Mouse (Mus musculus) urinary bladder, adult 18-20 months (tissue): ENCODE measurements around the gene Gm9945.
A peak's percentile ranks its signal among the peaks of the same experiment; 100 is the strongest.

Experiments used
- DNase-seq, 2 experiments: peaks; one replicate each; pipeline ENCODE4 v3.0.0; 2022; ENCODE audit warnings: low spot score in 2 of 2, mixed read lengths in 2 of 2

Gene Gm9945

DNA sequence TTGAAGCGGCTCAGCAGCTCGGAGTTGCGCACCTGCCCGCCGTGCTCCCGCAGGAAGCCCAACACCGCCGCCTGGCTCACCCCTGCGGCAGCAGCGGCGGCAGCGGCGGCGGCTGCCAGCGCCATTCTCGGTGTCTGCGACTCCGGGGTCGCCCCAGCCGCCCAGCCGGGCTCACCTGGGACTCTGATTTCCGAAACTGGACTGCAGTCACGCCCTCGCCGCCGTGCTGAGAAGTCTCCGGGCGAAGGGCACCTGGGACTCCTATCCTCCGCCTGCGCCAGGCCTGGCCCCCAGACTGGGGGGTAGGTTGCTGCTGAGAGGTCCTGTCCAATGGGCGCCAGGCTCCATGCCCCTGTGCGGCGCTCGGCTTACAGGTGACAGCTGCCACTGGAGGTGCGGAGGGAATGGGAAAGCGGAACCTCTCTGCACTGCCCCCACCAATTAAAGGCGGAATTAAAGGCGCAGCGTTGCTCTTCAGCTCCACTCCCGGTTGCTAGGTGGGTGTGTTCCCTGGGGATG is at the start of gene Gm9945, which contains the start of gene Sowaha:
TSS of gene Gm9945 (plus strand) at position 384 of the 519 bp plus-strand sequence.
TSS of gene Sowaha (minus strand) at position 492 of the 519 bp plus-strand sequence.
- DNase-seq, result peak; percentile 44 to 75

DNA sequence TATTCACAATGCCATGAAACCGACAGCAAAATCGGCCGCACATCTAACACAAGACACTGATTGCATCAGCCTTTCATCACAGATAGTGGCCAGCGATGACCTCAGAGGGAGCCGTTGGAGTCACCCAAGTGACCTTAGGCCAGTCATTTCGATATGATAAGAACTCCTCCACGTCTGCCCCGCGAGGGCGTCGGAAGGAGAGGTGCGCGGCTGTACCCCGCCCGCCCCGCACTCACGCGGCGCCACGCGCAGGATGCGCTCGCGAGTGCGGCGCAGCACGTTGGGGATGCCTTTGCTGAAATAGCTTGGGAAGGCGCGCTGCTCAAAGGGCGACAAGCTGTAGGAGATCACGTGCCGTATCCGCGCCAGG is 49.7 kb upstream of the Gm9945 start:
- no peak for DNase-seq

DNA sequence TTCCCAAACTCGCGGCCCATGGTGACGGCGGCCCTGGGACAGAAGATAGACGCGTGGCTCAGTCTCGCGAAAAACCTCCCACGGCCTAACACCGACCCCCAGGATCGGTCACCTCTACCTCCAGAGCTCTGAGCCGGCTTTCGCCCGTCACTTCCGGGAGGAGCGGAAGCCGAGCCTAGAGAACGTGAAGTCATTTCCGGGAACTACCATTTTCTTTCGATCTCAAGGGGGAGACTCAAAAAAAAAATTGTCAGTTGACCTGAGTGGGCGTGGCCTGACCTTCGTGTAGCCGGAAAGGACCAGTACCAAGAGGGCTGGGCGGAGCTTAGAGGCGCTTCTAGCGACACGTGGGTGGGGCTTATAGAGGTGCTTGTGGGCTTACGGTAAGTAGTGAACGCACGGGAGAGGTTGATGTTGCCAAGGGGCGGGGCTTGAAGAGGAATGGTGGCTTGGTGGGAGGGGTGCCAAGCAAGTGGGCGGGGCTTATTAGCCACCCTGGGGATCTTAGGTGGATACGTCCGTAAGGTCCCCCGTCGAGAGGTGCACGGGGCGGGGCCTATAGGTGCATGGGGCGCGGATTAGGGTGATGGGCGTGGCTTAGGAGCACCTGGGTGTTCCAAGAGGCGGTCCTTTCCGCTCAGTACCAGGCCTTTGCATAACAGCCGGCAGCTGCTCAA is 49.2 kb upstream of the Gm9945 start, which contains the start of the genes Uqcrq and Gdf9:
TSS of gene Uqcrq (minus strand) at position 162 of the 677 bp plus-strand sequence.
TSS of gene Gdf9 (plus strand) at position 354 of the 677 bp plus-strand sequence.
- DNase-seq, result peak; percentile 98

DNA sequence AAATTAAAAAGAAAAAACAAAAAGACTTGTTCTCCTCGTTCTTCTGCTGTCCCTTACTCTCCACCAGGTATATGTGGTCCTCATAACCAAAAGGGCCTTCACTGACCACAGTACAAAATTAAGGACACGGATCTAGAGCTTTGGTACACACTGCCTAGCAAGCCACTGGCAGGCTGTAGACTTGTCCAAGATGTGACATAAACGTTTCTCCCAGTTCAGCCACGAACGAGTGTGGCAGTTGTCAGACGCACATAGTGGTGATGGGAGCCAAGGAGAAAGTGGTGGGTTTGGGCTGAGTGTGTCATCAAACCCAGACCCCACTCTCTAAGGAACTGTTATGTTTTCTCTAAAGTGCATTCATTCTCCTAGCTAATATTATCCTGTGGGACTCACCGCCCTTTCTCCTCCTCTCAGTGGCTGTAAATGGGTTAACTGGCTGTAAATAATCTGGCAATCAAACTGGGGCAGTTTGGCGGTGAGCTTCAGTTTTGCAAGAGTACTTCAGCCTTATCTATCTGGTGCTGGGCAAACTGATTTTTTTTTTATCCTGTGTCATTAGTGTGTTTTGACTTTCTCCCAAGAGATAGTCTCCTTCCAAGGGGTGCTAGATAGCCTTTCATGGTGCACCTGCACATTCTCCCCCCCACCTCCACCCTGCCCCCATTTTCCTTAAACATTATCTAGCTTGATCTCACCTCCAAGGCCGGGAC is 48.5 kb upstream of the Gm9945 start:
- no peak for DNase-seq

DNA sequence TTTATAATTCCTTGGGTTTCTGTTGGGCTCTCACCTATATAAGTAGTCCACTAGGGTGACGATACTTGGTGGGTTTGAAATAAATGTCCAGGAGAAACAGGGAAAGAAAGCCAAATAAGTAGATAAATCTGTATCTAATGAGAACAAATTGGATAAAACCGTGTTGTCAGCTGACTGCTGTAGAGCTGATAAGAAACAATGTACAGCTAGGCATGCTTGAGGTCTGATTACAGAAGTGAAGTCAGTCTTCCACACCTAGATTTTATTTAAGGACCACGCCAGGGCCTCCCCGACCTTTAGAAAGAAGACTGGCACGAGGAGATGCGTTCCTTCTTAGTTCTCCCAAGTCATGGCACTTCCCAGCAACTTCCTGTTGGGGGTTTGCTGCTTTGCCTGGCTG is 46.9 kb upstream of the Gm9945 start:
- DNase-seq, result no peak

DNA sequence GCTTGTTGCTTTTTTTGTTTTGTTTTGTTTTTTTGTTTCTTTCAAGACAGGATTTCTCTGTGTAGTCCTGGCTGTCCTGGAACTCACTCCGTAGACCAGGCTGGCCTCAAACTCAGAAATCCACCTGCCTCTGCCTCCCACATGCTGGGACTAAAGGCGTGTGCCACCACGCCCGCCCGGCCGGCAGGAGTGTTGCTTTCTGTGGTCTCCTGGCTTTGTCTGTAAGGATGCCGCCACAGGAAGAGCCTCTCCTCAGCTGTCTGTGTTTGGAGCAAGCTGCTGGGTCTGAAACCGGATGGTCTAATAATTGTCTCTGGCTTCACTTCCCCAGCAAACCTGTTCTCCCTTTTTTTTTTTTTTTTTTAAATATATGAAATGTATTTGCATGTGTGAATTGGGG is 44.5 kb upstream of the Gm9945 start:
- DNase-seq, result no peak

DNA sequence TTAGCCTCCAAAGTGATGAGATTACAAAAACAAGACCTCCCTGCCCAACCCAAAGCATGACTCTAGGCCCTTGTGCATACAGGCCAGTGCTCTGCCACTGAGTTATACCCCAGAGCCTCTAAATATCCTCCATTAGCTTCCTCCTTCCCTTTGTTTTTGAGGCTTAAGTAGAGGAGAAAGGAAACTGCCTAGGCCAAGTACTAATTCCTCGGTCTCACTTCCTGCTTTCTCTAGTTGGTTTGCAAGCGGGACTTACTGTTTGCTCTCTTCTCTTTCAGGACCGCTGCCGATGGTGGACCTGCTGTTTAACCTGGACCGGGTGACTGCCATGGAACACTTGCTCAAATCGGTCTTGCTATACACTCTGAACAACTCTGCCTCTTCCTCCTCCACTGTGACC is 43.6 kb upstream of the Gm9945 start:
- DNase-seq, result no peak

DNA sequence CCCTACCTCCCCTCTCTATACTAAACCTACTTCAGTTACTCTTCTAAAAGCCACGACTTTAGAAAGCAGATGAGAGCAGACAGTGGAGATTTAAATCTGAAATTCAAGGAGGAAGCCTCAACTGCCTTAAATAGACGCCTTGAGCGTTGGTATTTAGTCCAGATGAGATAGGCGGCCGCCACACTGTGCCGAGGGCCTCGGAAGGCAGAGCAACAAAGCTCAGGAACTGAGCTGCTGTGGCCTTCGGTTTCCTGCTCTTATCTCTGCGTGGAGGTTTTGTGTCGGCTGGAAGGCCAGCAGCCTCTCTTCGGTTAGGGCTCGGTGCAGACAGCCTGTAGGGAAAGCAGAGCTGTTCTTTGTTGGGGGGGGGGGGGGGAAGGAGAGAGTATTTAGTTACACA is 38.0 kb upstream of the Gm9945 start:
- DNase-seq, result no peak

DNA sequence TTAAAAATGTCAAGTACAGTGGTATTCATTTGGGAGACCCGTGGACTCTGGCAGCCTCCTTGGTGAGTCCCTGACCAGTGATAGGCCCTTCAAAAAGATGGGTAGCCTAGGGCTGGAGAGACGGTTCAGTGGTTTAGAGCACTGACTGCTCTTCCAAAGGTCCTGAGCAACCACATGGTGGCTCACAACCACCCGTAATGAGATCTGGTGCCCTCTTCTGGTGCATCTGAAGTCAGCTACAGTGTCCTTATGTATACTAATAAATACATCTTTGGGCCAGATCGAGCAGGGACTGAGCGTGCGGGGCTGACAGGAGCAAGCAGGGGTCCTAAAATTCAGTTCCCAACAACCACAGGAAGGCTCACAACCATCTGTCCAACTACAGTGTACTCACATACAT is 36.1 kb upstream of the Gm9945 start:
- no peak for DNase-seq

DNA sequence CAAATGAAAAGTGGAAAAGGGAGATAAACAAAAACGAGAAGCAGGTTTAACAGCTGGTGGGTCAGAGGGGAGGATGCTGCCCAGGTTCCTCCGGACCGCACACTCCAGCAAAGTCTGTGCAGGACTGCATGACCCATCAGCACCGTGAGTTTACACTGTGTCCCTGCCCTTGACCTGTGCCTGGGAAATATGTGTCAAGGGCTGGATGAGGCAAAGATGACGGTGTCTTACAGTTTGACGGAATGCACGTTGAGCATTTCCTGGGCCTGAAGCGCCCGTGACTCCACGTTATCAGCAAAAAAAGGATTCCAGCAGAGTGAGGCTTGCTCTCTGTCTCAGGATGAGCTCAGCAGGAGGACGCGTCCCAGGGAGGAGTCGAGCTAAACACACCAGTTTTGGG is 34.4 kb upstream of the Gm9945 start:
- DNase-seq, result no peak

DNA sequence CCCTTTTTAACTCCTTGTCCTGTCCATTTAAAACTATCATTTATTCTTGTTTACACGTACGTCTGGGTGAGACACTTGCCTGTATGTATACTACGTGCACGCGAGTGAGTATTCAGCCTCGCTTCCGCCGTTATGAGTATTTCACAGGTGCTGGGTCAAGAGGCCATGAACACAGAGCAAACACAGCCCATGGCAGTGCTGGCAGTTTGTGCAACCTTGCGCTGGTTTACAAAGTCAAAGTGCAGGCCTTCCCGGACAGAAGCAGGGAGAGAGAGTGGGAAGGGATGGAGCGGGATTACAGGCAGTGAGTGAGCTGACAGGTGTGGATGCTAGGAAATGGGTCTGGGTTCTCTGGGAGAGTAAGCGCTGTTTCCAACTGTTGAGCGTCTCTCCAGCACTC is 33.8 kb upstream of the Gm9945 start:
- DNase-seq, result no peak

DNA sequence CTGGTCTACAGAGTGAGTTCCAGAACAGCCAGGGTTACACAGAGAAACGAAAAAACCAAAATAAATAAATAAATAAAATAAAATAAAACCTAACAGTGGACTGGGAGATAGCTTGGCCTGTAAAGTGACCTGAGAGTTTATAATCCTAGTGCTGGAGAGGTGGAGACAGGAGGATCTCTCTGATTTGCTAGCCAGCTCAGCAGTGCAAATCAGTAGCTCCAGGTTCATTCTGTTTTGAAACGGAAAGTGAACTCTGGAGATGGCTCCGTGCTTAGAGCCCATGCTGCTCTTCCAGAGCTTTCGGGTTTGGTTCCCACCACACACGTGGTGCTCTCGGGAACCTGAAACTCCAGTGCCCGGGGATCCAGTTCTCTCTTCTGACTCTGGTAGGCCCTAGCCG is 32.0 kb upstream of the Gm9945 start:
- no peak for DNase-seq

DNA sequence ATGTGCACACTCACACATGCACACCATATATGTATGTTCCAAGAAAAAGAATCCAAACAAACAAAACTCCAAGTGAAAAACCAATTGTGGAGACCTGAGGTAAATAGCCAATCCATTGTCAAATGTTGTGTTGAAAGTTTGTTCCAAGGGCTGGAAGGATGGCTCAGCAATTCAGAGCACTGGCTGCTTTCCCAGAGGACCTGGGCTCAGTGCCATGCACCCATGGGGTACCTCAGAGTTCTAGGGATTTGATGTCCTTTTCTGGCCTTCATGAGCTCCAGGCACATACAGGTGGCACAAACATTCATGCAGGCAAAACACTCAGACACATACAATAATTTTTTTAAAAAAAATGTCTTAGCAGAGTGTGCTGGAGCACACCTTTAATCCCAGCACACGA is 31.4 kb upstream of the Gm9945 start:
- DNase-seq, result no peak

DNA sequence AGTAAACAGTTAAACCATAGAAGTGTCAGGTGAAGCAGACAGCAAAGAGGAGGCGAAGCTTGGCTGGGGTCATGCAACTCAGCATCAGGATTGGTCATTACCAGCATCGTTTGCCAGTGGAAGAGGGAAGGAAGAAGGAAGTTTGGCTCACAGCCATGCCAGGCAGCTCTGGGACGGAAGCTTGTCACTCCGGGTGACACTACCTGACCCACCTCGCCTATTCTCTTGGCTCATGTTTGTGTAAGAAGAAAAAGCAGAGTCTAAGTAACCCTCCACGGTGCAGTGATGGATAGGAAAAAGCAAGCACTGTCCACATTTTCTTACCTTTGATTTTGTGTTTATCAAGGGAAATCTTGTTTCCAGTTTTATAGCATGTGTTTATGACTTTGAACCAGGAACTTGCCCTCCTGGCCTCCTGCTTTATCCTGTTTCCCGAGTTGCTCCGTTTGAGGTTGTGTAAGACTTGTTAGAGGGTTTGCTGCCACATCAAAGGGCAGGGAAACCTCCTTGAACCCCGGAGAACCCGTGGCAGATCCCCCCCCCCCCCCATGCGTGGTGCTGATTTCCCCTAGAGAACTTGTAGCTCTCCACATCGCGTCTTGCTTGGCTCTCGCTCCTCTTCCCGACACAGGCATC is 29.8 kb upstream of the Gm9945 start:
- no peak for DNase-seq

DNA sequence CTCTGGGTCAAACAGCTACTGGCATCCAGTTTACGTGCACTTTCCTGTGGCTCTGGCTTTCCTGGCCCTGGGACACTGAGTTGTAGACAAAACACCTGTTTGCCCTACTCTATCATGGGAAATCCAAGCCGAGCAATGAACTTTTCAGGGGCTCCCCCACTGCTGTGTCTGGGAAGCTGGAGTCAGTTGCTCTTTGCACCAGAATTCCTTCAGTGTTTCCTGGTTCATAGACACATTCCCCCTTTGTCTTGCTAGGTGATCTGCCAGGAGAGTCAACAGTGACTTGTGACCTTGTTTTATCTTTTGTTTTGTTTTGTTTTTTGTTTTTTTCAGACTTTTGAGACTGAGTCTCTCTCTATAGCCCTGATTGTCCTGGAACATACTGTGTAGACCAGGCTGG is 28.6 kb upstream of the Gm9945 start:
- no peak for DNase-seq

DNA sequence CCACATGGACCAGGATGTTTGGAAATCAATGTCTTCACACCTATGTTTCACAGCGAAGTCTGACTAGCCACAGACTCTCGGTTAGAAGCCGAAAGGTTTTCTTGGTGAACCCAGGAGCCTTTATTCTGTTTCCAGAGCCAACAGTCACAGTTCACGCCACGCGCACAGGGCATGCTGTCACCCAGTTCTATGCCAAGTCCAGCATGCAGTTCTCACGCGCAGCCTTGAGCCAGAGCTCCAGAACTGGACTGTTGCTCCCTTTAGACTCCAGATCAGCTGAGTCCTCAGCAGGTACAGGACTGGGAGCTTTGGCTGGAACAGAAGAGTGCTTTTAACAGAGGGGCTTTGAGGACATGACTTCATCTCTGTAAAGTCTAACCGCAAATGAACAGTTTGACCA is 27.6 kb upstream of the Gm9945 start:
- no peak for DNase-seq

DNA sequence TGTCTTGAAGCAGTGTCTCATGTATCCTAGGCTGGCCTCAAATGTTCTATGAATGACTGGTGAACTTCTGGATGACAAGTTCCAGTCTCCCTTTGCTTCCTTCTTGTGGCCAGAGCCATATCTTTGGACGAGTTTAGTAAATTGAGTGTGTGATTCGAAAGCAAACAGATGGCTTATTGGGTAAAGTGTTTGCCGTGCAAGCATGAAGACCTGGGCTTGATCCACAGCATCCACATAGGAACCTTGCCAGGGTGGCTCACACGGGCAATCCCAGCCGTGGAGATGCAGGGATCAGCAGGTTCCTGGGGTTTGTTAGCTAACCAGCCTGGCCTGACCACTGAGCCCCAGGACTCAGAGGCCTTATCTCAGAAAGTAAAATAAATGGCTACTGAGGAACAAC is 26.9 kb upstream of the Gm9945 start:
- DNase-seq, result no peak

DNA sequence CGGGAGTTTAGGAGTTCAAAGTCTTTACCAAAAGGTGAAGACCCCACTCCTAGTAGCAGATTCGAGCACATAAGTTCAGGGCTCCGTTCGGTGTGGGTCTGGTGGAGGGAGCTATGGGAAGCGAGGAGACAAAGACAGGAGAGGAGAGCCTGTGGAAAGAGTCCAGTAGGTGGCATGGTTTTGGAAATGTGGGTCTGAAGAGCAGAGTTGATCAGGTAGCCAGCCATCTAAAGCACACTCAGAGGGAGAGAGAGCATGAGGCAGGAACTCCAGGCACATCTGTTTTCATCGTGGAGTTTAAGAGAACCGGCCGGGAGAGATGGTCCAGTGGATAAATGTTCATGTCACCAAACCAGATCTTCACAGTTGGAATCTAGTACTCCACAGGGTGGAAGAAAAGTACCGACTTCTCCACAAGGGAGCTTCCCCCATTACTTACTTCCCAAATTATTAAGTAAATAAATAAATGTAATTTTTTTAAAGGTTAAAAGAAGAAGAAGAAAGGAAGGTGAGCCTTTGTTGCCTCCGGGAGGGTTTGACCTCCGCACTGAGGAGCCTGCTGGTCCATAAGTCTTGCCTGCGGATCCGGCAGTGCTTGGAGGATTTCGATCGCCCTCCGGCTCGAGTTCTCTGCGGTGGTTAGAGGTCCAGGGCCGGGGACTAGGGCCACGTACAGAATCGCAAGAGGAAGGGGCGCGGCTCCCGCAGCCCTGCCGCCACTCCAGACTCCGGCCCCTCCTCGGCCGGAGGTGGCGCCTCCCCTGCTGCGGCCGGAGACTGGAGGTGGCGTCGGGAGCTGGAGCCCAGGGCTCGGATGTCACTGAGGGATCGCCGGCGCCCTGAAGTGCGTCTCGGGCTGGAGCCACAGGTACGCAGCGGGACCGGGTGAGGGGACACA is 23.2 kb upstream of the Gm9945 start, which contains the start of the genes Gm10447 and Shroom1:
TSS of gene Gm10447 (minus strand) at position 637 of the 898 bp plus-strand sequence.
TSS of gene Shroom1 (plus strand) at position 732 of the 898 bp plus-strand sequence.
- DNase-seq, result peak; percentile 60 to 69

DNA sequence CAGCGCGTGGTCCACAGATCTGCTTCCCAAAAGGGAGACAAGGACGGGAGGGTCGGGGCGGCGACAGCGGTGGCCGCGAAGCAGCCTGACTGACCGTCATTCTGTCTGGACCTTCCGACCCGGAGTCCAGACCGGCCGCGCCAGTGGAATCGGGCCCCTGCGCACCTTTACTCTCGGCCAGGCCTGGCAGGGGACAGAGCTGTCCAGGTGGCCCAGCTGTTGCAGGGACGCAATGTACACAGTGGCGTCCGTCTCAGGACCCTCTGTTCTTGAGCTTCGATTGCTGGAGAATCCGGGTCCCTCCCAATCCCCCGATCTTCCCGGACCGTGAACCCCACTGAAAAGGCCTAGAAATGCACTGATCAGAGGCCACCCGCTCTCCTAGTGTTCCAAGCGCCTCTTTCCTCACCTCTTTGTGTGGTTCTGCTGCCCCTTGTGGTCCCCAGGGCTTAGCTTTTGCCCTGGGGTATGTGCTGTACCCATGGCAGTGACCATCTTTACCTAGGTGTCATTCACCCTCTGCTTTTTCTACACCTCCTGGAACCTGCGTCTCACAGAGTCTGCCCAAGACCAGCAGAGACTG is 22.5 kb upstream of the Gm9945 start:
- no peak for DNase-seq

DNA sequence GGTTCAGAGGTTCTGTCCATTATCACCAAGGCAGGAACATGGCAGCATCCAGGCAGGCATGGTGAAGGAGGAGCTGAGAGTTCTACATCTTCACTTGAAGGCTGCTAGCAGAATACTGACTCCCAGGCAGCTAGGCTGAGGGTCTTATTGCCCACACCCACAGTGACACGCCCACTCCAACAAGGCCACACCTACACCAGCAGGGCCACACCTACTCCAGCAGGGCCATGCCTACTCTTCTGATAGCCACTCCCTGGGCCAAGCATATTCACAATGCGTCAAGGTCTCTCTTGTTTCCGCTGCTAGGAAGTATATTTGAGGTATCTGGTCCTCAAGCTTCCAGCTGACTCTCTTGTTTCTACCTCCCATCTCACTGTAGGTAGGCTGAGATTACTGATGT is 21.0 kb upstream of the Gm9945 start:
- no peak for DNase-seq

DNA sequence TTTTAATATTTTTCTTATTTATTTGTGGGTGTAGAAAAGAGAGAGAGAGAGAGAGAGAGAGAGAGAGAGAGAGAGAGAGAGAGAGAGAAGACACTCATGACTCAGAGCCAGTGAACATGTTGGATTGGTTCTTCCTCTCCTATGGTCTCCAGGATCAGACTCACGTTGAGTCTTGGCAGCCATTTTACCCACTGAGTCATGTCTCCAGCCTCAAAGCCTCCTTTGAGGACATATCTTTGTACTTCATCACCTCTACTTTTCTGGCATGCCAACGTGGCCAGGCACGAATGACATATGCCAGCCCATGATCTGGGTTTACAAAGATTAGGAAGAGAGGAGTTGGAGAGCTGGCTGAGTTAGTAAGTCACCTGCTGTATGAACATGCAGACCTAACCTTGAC is 19.8 kb upstream of the Gm9945 start:
- no peak for DNase-seq
